Mouse (Mus musculus) Patski (cell line): Measurements from ENCODE around the gene Cyp2d11. TPM values are rescaled to one million over a fixed set of nuclear protein-coding genes. Genes with fewer than 3 reads are reported as not detected.

Experiments
- ATAC-seq: fragments of 100-300 bp; one replicate; pipeline ENCODE4 v1.8.0; 2021
- CTCF ChIA-PET: fragments of 350-600 bp; sonication (Branson Sonifier 250); formaldehyde crosslinking; loops from one replicate; lab custom pipeline; 2022; ENCODE audit warnings: inconsistent platforms; lab: Charles Lee
- POLR2A ChIA-PET: fragments of 350-600 bp; sonication (Branson Sonifier 250); formaldehyde crosslinking; loops from one replicate; lab custom pipeline; 2022; ENCODE audit warnings: antibody characterized with exemption, inconsistent platforms; lab: Charles Lee
- DNase-seq: peaks from one replicate; pipeline ENCODE4 v3.0.0-alpha.2; 2011; ENCODE audit warnings: low read depth, low spot score
- H3K27me3 ChIP-seq: fragments of 371-371 bp; one replicate; pipeline ENCODE4 v1.5.1; 2021
- CTCF ChIP-seq: fragments of 100-300 bp; IDR thresholded peaks from one replicate; pipeline ENCODE4 v1.5.1; 2021
- in situ Hi-C: fragments of 300-500 bp; cut with MboI; formaldehyde crosslinking; loops from 3 replicates; pipeline ENCODE4 v1.11.1; 2018; ENCODE audit warnings: low pct_unique_long_range_greater_than_20kb, mixed read lengths
- polyA plus RNA-seq: library from polyadenylated mRNA; unstranded; gene quantifications from one replicate; pipeline ENCODE4 v1.2.3, GENCODE M21; 2021

Gene Cyp2d11
- polyA plus RNA-seq, 1 experiment from 2014 or later: not detected

- DNase-seq: no peak
- ATAC-seq: no peak
- CTCF ChIA-PET: no interaction called here
- no peak for TF ChIP-seq CTCF
- POLR2A ChIA-PET: no interaction called here
- in situ Hi-C loops: no loop called here
- H3K27me3 ChIP-seq: no peaks in the 10 kb centered on the region
Measured at GRCm38 (mm10) chr15:82350349-82350748, 43.5 kb downstream of the Cyp2d11 start.

- no peak for TF ChIP-seq CTCF
- H3K27me3 ChIP-seq: no peaks in the 10 kb centered on the region
- POLR2A ChIA-PET: no interaction called here
- in situ Hi-C loops: no loop called here
- CTCF ChIA-PET: no interaction called here
- ATAC-seq (no peak), DNase-seq (no peak)
Measured at GRCm38 (mm10) chr15:82348999-82349341, 44.9 kb downstream of the Cyp2d11 start.

GRCm38 (mm10) chr15:82348258-82348998 lies 45.4 kb downstream of the Cyp2d11 start:
- DNase-seq (no peak), ATAC-seq (no peak)
- ChIA-PET POLR2A (no interaction called here), CTCF (no interaction called here)
- in situ Hi-C loops: no loop called here
- H3K27me3 ChIP-seq: no peaks in the 10 kb centered on the region
- TF ChIP-seq CTCF: no peak

GRCm38 (mm10) chr15:82347852-82348251 lies 46.0 kb downstream of the Cyp2d11 start:
- no peak for TF ChIP-seq CTCF
- ATAC-seq (no peak), DNase-seq (no peak)
- POLR2A ChIA-PET: interaction anchor here (1.2 kb wide), 1 partner anchor 12 kb away, joined by 3 read pairs; no protein-coding TSS in a partner anchor
- CTCF ChIA-PET: no interaction called here
- H3K27me3 ChIP-seq: no peaks in the 10 kb centered on the region
- in situ Hi-C loops: no loop called here

- TF ChIP-seq CTCF: no peak
- ChIA-PET POLR2A (interaction anchor here (1.2 kb wide), 1 partner anchor 12 kb away, joined by 3 read pairs; no protein-coding TSS in a partner anchor), CTCF (interaction anchor here (0.7 to 1.2 kb wide), 2 partner anchors 70 to 86 kb away, joined by 3 read pairs; no protein-coding TSS in a partner anchor)
- in situ Hi-C loops: no loop called here
- no peak for DNase-seq
- no peak for ATAC-seq
- no peaks in the 10 kb centered on the region for H3K27me3 ChIP-seq
Measured at GRCm38 (mm10) chr15:82347303-82347676, 46.5 kb downstream of the Cyp2d11 start.

- ATAC-seq (no peak), DNase-seq (no peak)
- TF ChIP-seq CTCF: no peak
- H3K27me3 ChIP-seq: no peaks in the 10 kb centered on the region
- in situ Hi-C loops: no loop called here
- ChIA-PET CTCF (interaction anchor here (0.7 to 1.8 kb wide), 3 partner anchors 71 to 85 kb away, joined by 3 to 6 read pairs (median 3); no protein-coding TSS in a partner anchor), POLR2A (interaction anchor here (0.6 to 1.2 kb wide), 2 partner anchors 11 to 688 kb away, joined by 3 read pairs; no protein-coding TSS in a partner anchor)
Measured at GRCm38 (mm10) chr15:82346580-82347302, 47.1 kb downstream of the Cyp2d11 start.

GRCm38 (mm10) chr15:82345820-82346470 lies 47.9 kb downstream of the Cyp2d11 start:
- CTCF ChIA-PET: interaction anchor here (1.0 to 1.8 kb wide), 3 partner anchors 75 to 84 kb away, joined by 3 to 6 read pairs (median 3); no protein-coding TSS in a partner anchor
- ATAC-seq (peak; percentile 91), DNase-seq (peak; percentile 89)
- TF ChIP-seq CTCF: no peak
- POLR2A ChIA-PET: interaction anchor here (1.0 kb wide), 1 partner anchor 13 kb away, joined by 3 read pairs; no protein-coding TSS in a partner anchor
- H3K27me3 ChIP-seq: no peaks in the 10 kb centered on the region
- in situ Hi-C loops: no loop called here

GRCm38 (mm10) chr15:82344971-82345370 lies 48.9 kb downstream of the Cyp2d11 start:
- no peaks in the 10 kb centered on the region for H3K27me3 ChIP-seq
- POLR2A ChIA-PET: interaction anchor here (1.0 kb wide), 2 partner anchors 9 to 12 kb away, joined by 3 read pairs; no protein-coding TSS in a partner anchor
- no peak for DNase-seq
- CTCF ChIA-PET: interaction anchor here (1.0 to 1.8 kb wide), 2 partner anchors 74 to 79 kb away, joined by 3 to 6 read pairs; no protein-coding TSS in a partner anchor
- in situ Hi-C loops: no loop called here
- TF ChIP-seq CTCF: no peak
- no peak for ATAC-seq

GRCm38 (mm10) chr15:82343368-82344287 lies 50.2 kb downstream of the Cyp2d11 start:
- POLR2A ChIA-PET: no interaction called here
- in situ Hi-C loops: no loop called here
- no peaks in the 10 kb centered on the region for H3K27me3 ChIP-seq
- ATAC-seq: no peak
- no peak for TF ChIP-seq CTCF
- no peak for DNase-seq
- CTCF ChIA-PET: no interaction called here
